Mouse (Mus musculus): ENCODE measurements around the gene Rnase2b.

DNA sequence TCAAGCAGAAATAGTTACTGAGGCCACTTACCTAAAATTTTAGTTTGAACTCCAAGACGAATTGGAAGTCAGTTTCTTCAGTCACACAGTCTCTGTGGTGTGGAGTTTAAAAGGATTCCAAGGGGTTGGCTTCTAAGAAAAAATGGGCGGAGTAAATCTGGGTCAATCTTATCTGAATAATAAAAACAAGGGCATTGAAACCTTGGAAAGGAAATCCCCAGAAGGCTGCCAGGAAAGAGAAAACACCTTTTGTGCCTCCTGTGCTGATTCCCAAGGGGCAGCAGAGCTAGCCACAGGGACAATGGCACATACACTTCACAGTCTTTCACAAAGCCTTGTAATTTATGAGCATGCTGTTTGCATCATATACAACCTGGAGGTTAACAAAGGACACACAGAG is 15.4 kb upstream of the Rnase2b start, which contains the start of gene Rnase1:
- no peak for TF ChIP-seq CTCF (IDR thresholded peaks at IDR 0.05; ENCODE audit: control insufficient read depth, insufficient read depth, insufficient read length)
- no peak for TF ChIP-seq USF1 (IDR thresholded peaks at IDR 0.05; ENCODE audit: low read depth)
- TF ChIP-seq CEBPB (IDR thresholded peaks at IDR 0.05; ENCODE audit: low read depth): no peak
- no peak for TF ChIP-seq MAX (IDR thresholded peaks at IDR 0.05)
- TF ChIP-seq MYOG (IDR thresholded peaks at IDR 0.05; ENCODE audit: control insufficient read depth, extremely low read depth, insufficient read length): no peak
- TF ChIP-seq MYOD1 (IDR thresholded peaks at IDR 0.05; ENCODE audit: control insufficient read depth, insufficient read length, low read depth): no peak
- no peak for TF ChIP-seq FOSL1 (IDR thresholded peaks at IDR 0.05; ENCODE audit: insufficient read depth, low read length, poor library complexity, severe bottlenecking)
